Mouse (Mus musculus): ENCODE data around the gene Foxs1. TPM values are rescaled to one million over a fixed set of nuclear protein-coding genes. Genes with fewer than 3 reads are reported as not detected.

Foxs1 gene
- total RNA-seq, 2 experiments from 2014 or later = 1.5 to 2.2 TPM

GRCm38 (mm10) chr2:152930276-152930675 is 2.7 kb downstream of the Foxs1 start:
- peak in 1 of 2 experiments; percentile 55 for DNase-seq
- intact Hi-C loops (cut with DNase I) = loop anchor here (5.0 kb wide), 1 partner anchor 238 kb away; no protein-coding TSS in a partner anchor

- intact Hi-C loops (cut with DNase I) = no loop called here
- DNase-seq = no peak
Measured at GRCm38 (mm10) chr2:152928988-152929370, 4.0 kb downstream of the Foxs1 start.

GRCm38 (mm10) chr2:152928219-152928987 is 4.6 kb downstream of the Foxs1 start:
- DNase-seq = no peak
- intact Hi-C loops (cut with DNase I) = no loop called here

- intact Hi-C loops (cut with DNase I) = no loop called here
- no peak for DNase-seq
Measured at GRCm38 (mm10) chr2:152927371-152927770, 5.6 kb downstream of the Foxs1 start.

GRCm38 (mm10) chr2:152926896-152927295 is 6.1 kb downstream of the Foxs1 start:
- no peak for DNase-seq
- intact Hi-C loops (cut with DNase I) = no loop called here

- intact Hi-C loops (cut with DNase I) = no loop called here
- peak; percentile 77 to 80 for DNase-seq
Measured at GRCm38 (mm10) chr2:152925189-152925872, 7.7 kb downstream of the Foxs1 start.

GRCm38 (mm10) chr2:152924543-152924942 is 8.5 kb downstream of the Foxs1 start:
- DNase-seq = no peak
- intact Hi-C loops (cut with DNase I) = no loop called here

GRCm38 (mm10) chr2:152924128-152924527 is 8.9 kb downstream of the Foxs1 start:
- intact Hi-C loops (cut with DNase I) = no loop called here
- DNase-seq = no peak

GRCm38 (mm10) chr2:152923621-152924020 is 9.4 kb downstream of the Foxs1 start:
- DNase-seq = no peak
- intact Hi-C loops (cut with DNase I) = no loop called here

GRCm38 (mm10) chr2:152922376-152922775 is 10.6 kb downstream of the Foxs1 start:
- intact Hi-C loops (cut with DNase I) = no loop called here
- DNase-seq = no peak

GRCm38 (mm10) chr2:152917671-152918070 is 15.3 kb downstream of the Foxs1 start:
- intact Hi-C loops (cut with DNase I) = no loop called here
- no peak for DNase-seq

- no peak for DNase-seq
- intact Hi-C loops (cut with DNase I) = no loop called here
Measured at GRCm38 (mm10) chr2:152916111-152916510, 16.9 kb downstream of the Foxs1 start.

- DNase-seq = no peak
- intact Hi-C loops (cut with DNase I) = no loop called here
Measured at GRCm38 (mm10) chr2:152915453-152915852, 17.6 kb downstream of the Foxs1 start.

GRCm38 (mm10) chr2:152914310-152915120 is 18.5 kb downstream of the Foxs1 start:
- peak; percentile 87 to 88 for DNase-seq
- intact Hi-C loops (cut with DNase I) = no loop called here

GRCm38 (mm10) chr2:152913471-152913870 is 19.5 kb downstream of the Foxs1 start:
- peak; percentile 54 to 70 for DNase-seq
- intact Hi-C loops (cut with DNase I) = no loop called here

- intact Hi-C loops (cut with DNase I) = no loop called here
- peak in 1 of 2 experiments; percentile 41 for DNase-seq
Measured at GRCm38 (mm10) chr2:152911432-152911831, 21.6 kb downstream of the Foxs1 start.

GRCm38 (mm10) chr2:152911031-152911430 is 22.0 kb downstream of the Foxs1 start, which contains the start of gene Mylk2:
Gene Mylk2, plus strand, starts transcription at chr2:152911352.
- peak; percentile 77 to 79 for DNase-seq

GRCm38 (mm10) chr2:152909848-152910247 is 23.2 kb downstream of the Foxs1 start:
- DNase-seq = no peak

More at GRCm38 (mm10) chr2:152911031-152911430, 22.0 kb downstream of the Foxs1 start, which contains the start of gene Mylk2:
- intact Hi-C loops (cut with DNase I) = no loop called here

GRCm38 (mm10) chr2:152907114-152907943 is 25.7 kb downstream of the Foxs1 start:
- DNase-seq = peak in 1 of 2 experiments; percentile 33
- intact Hi-C loops (cut with DNase I) = no loop called here

More at GRCm38 (mm10) chr2:152909848-152910247, 23.2 kb downstream of the Foxs1 start:
- intact Hi-C loops (cut with DNase I) = no loop called here

All from gastrocnemius, postnatal 36 days (tissue).